Mouse (Mus musculus) layer of hippocampus, adult 18-20 months (tissue): ENCODE data around the gene Tent5b. TPM values are rescaled to one million over a fixed set of nuclear protein-coding genes. Genes with fewer than 3 reads are reported as not detected.
"Not testable (repeated sequence)": the region's sequence is repeated elsewhere in the genome, so short reads cannot be mapped to it uniquely, and the experiment has no call there.

Source experiments
- DNase-seq, 2 experiments: peaks; one replicate each; pipeline ENCODE4 v3.0.0; 2022; ENCODE audit warnings: low spot score in 2 of 2
- total RNA-seq, 2 experiments: library from RNA; stranded (reverse); gene quantifications; 2 replicates each; pipeline ENCODE4 v1.2.3; 2021

The Tent5b gene
- total RNA-seq, 2 experiments from 2014 or later, result not detected

GRCm38 (mm10) chr4:133498160-133498724 lies 18.3 kb downstream of the Tent5b start, which contains the start of gene Trnp1:
Gene Trnp1 (minus strand): TSS chr4:133498550.
- peak; percentile 85 to 88 for DNase-seq

- DNase-seq, result no peak
Measured at GRCm38 (mm10) chr4:133501514-133501913, 21.6 kb downstream of the Tent5b start.

- no peak for DNase-seq
Measured at GRCm38 (mm10) chr4:133504300-133504699, 24.4 kb downstream of the Tent5b start.

GRCm38 (mm10) chr4:133504755-133505485 lies 25.0 kb downstream of the Tent5b start:
- DNase-seq, result no peak

GRCm38 (mm10) chr4:133506573-133506972 lies 26.6 kb downstream of the Tent5b start:
- DNase-seq, result no peak

GRCm38 (mm10) chr4:133508990-133509389 lies 29.1 kb downstream of the Tent5b start:
- DNase-seq, result peak; percentile 80 to 86

- no peak for DNase-seq
Measured at GRCm38 (mm10) chr4:133511050-133511449, 31.1 kb downstream of the Tent5b start.

GRCm38 (mm10) chr4:133512511-133512910 lies 32.6 kb downstream of the Tent5b start:
- not testable (repeated sequence) for DNase-seq

- DNase-seq, result peak; percentile 64 to 89
Measured at GRCm38 (mm10) chr4:133512972-133513371, 33.0 kb downstream of the Tent5b start.

GRCm38 (mm10) chr4:133518601-133519368 lies 38.9 kb downstream of the Tent5b start, which contains the start of gene Kdf1:
Gene Kdf1 (plus strand): TSS chr4:133518963.
- no peak for DNase-seq

- DNase-seq, result no peak
Measured at GRCm38 (mm10) chr4:133519369-133519665, 39.4 kb downstream of the Tent5b start.

GRCm38 (mm10) chr4:133521502-133521901 lies 41.6 kb downstream of the Tent5b start:
- no peak for DNase-seq

GRCm38 (mm10) chr4:133527788-133528187 lies 47.9 kb downstream of the Tent5b start:
- DNase-seq, result no peak

GRCm38 (mm10) chr4:133532777-133533176 lies 52.8 kb downstream of the Tent5b start:
- DNase-seq, result no peak

GRCm38 (mm10) chr4:133536081-133536480 lies 56.1 kb downstream of the Tent5b start:
- no peak for DNase-seq

GRCm38 (mm10) chr4:133536652-133537051 lies 56.7 kb downstream of the Tent5b start:
- DNase-seq, result no peak

Other genes with a start within 250 kb of the Tent5b start
- gene Map3k6, start 239.3 kb upstream of the Tent5b start, total RNA-seq, result 1 to 10 TPM; 5.6 to 6.9 TPM
- gene Sytl1, start 217.0 kb upstream of the Tent5b start, total RNA-seq, result 1 to 10 TPM in 1 of 2 experiments, under 1 TPM in 1; 0.68 to 1.6 TPM
- 10 to 100 TPM; 92.1 to 96.1 TPM for gene Tmem222, start 202.3 kb upstream of the Tent5b start, total RNA-seq
- gene Wdtc1, start 126.7 kb upstream of the Tent5b start, total RNA-seq, result 10 to 100 TPM; 79.6 to 83.1 TPM
- 10 to 100 TPM; 62.2 to 62.9 TPM for gene Slc9a1, start 110.4 kb upstream of the Tent5b start, total RNA-seq
- gene Trnp1, start 18.4 kb downstream of the Tent5b start, total RNA-seq, result 100 to 1,000 TPM; 178 to 179 TPM
- under 1 TPM in 1 of 2 experiments, not detected in 1; 0.37 TPM for gene Kdf1, start 38.8 kb downstream of the Tent5b start, total RNA-seq
- gene Nudc, start 65.9 kb downstream of the Tent5b start, total RNA-seq, result 100 to 1,000 TPM; 135 to 141 TPM
- not detected for gene Nr0b2, start 73.2 kb downstream of the Tent5b start, total RNA-seq
- gene Gpatch3, start 94.6 kb downstream of the Tent5b start, total RNA-seq, result 10 to 100 TPM in 1 of 2 experiments, 1 to 10 TPM in 1; 9.6 to 10.1 TPM
- gene Gpn2, start 104.2 kb downstream of the Tent5b start, total RNA-seq, result 10 to 100 TPM; 10.7 to 12.1 TPM
- 1 to 10 TPM; 2.7 to 3.2 TPM for gene Sfn, start 122.0 kb downstream of the Tent5b start, total RNA-seq
- gene Zdhhc18, start 170.0 kb downstream of the Tent5b start, total RNA-seq, result 10 to 100 TPM; 32.3 to 33.8 TPM
- gene Pigv, start 192.5 kb downstream of the Tent5b start, total RNA-seq, result 10 to 100 TPM in 1 of 2 experiments, 1 to 10 TPM in 1; 9.4 to 12.3 TPM